Mouse (Mus musculus) spleen, adult 2 months (tissue): ENCODE results near the gene Carm1.

Source experiments
- CTCF ChIP-seq: fragments of 200-500 bp; IDR thresholded peaks from 2 replicates; pipeline ENCODE4 v1.5.1; 2011; ENCODE audit warnings: mild to moderate bottlenecking, inconsistent platforms; ENCODE audit not compliant: insufficient read depth, insufficient read length, insufficient replicate concordance; ENCODE audit errors: extremely low read depth
- POLR2A ChIP-seq: fragments of 200-500 bp; IDR thresholded peaks from 2 replicates; pipeline ENCODE4 v1.6.1; 2011; ENCODE audit warnings: low read depth, low read length, inconsistent platforms

GRCm38 (mm10) chr9:21576286-21576685, 29.6 kb downstream of the Carm1 start:
- TF ChIP-seq CTCF (no peak), POLR2A (no peak)
